Comparison of ENCODE assay signal across 9 mouse cellular contexts in the genomic region with DNA sequence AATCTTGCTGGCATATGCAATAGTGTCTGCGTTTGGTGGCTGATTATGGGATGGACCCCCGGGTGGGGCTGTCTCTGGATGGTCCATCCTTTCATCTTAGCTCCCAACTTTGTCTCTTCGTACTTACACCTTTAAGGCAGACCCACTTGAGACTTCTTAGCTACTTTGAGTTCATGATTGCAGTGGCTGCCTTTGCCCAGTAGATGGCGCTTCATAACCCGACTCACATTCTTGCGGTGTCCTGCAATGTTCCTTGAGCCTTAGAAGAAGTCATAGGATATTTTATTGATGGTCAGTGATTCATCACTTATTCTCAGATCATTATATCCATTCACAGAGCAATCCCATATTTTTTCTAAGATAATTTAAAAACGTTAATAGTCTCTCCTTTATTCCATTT. TPM values are rescaled to one million over a fixed set of nuclear protein-coding genes. Genes with fewer than 3 reads are reported as not detected.
DNase-seq lines count a peak whose midpoint lies in the region; ATAC-seq lines count a peak whose summit lies in the region.
"Had no signal": no experiment of that assay in that cellular context is flagged by ENCODE, and none has a peak within 500 bp of the region (broad histone marks: within the 10 kb centered on the region; RNA-seq: fewer than 3 reads in every experiment).

No protein-coding gene starts in this region.

- H3K4me3 ChIP-seq in forebrain, embryonic 15.5 days = no peak overlapping the region

- no peaks in the 10 kb centered on the region for H3K4me1 ChIP-seq in forebrain, embryonic 15.5 days

- H3K27me3 ChIP-seq in forebrain, embryonic 15.5 days = no peaks in the 10 kb centered on the region
- H3K27me3 ChIP-seq in splenic B cell, adult 2 months (ENCODE audit: control insufficient read depth, insufficient read depth, low read length, poor library complexity, severe bottlenecking) = no peaks in the 10 kb centered on the region

- peak; percentile 4 for DNase-seq in gastrocnemius, adult 18-20 months (ENCODE audit: low spot score)
- no peak for DNase-seq in gastrocnemius, postnatal 10 days
- DNase-seq in A20 (ENCODE audit: low read depth, low spot score) = peak; percentile 67
- peak; percentile 9 for DNase-seq in adrenal gland, postnatal 25 days
- DNase-seq in kidney, adult 9 months = peak; percentile 27
- peak; percentile 29 for DNase-seq in lung, postnatal 10 days
- DNase-seq in splenic B cell, adult 2 months (ENCODE audit: low read depth, low spot score) = peak; percentile 29

- no peak overlapping the region for H3K4me2 ChIP-seq in forebrain, embryonic 15.5 days (replicated peaks)

- H3K36me3 ChIP-seq in forebrain, embryonic 15.5 days = no peaks in the 10 kb centered on the region
- no peaks in the 10 kb centered on the region for H3K36me3 ChIP-seq in splenic B cell, adult 2 months (ENCODE audit: control insufficient read depth, insufficient read depth, low read length, poor library complexity, severe bottlenecking)

- no peak overlapping the region for H3K9ac ChIP-seq in forebrain, embryonic 15.5 days (replicated peaks)

- 8% methylated on average over 7 of the region's 7 CpGs for WGBS in forebrain, embryonic 15.5 days

- H3K9me3 ChIP-seq in forebrain, embryonic 15.5 days = no peaks in the 10 kb centered on the region

- ATAC-seq in forebrain, embryonic 15.5 days (replicated peaks) = peak; percentile 26; the same call in 1 of the 2 replicates

- no peak overlapping the region for H3K27ac ChIP-seq in forebrain, embryonic 15.5 days (replicated peaks)

RNA-seq across cellular contexts. Expression of a gene that starts 38.5 kb away (rescaled TPM):
- not detected for total RNA-seq in gastrocnemius, adult 18-20 months (2021)
- total RNA-seq in gastrocnemius, postnatal 10 days (2021) = under 1 TPM; 0.56 to 0.77 TPM
- total RNA-seq in adrenal gland, postnatal 25 days (2021) = not detected in 2 replicates
- 22.6 and 27.1 TPM in 2 replicates for polyA plus RNA-seq in forebrain, embryonic 15.5 days (2015; fragmentation: Nextera tagmentation; extraction: Ambion mirVana)
- total RNA-seq: adrenal gland, adult 18-20 months had no signal
